Mouse (Mus musculus): ENCODE results near the gene H2bfm. TPM values are rescaled to one million over a fixed set of nuclear protein-coding genes. Genes with fewer than 3 reads are reported as not detected.
"Not testable (repeated sequence)": the region's sequence is repeated elsewhere in the genome, so short reads cannot be mapped to it uniquely, and the experiment has no call there.

H2bfm gene
- total and polyA plus RNA-seq, 3 experiments: not detected

GRCm38 (mm10) chrX:136959688-136960087, 32.6 kb downstream of the H2bfm start:
- Histone ChIP-seq H3K9me3 (replicated peaks) (no peaks in the 10 kb centered on the region), H3K4me1 (ENCODE audit: insufficient read depth, low read depth, low read length) (no peaks in the 10 kb centered on the region), H3K27me3 (ENCODE audit: insufficient read depth, low read length) (no peaks in the 10 kb centered on the region), H3K36me3 (replicated peaks) (no peaks in the 10 kb centered on the region), H3K4me3 (ENCODE audit: low read depth, low read length) (no peak overlapping the region)
- no peak for TF ChIP-seq CTCF (IDR thresholded peaks at IDR 0.05; ENCODE audit: low read depth, low read length)
- no peak for TF ChIP-seq TAL1 (conservative IDR thresholded peaks at IDR 0.05; ENCODE audit: low read depth, low read length)
- no peak for TF ChIP-seq POLR2AphosphoS5 (IDR thresholded peaks at IDR 0.05; ENCODE audit: insufficient replicate concordance, low read depth, low read length)
- no peak for TF ChIP-seq GATA1 (IDR thresholded peaks at IDR 0.05; ENCODE audit: borderline replicate concordance, low read length)
- TF ChIP-seq GATA2 (IDR thresholded peaks at IDR 0.05; ENCODE audit: borderline replicate concordance, low read depth, low read length): no peak
- DNase-seq (ENCODE audit: low spot score) (no peak), ATAC-seq (ENCODE audit: extremely low read depth, insufficient number of reproducible peaks, low FRiP score, poor library complexity, severe bottlenecking) (no peak)

- not testable (repeated sequence) for H3K27me3 ChIP-seq (ENCODE audit: insufficient read depth, low read length); ATAC-seq (ENCODE audit: extremely low read depth, insufficient number of reproducible peaks, low FRiP score, poor library complexity, severe bottlenecking); H3K36me3 ChIP-seq (replicated peaks); H3K4me3 ChIP-seq (ENCODE audit: low read depth, low read length); H3K9me3 ChIP-seq (replicated peaks); DNase-seq (ENCODE audit: low spot score); H3K4me1 ChIP-seq (ENCODE audit: insufficient read depth, low read depth, low read length)
Measured at GRCm38 (mm10) chrX:136975397-136975796, 48.3 kb downstream of the H2bfm start, which contains the start of gene Tmsb15b2. Tmsb15b2 (minus strand) TSS chrX:136975497.

GRCm38 (mm10) chrX:136976424-136977084, 49.4 kb downstream of the H2bfm start, which contains the start of the genes Tmsb15l and Tmsb15b1:
Tmsb15l (minus strand) TSS chrX:136976869.
Tmsb15b1 (minus strand) TSS chrX:136976874.
- Histone ChIP-seq H3K9me3 (replicated peaks) (no peaks in the 10 kb centered on the region), H3K4me1 (ENCODE audit: insufficient read depth, low read depth, low read length) (peaks cover 4% of the 10 kb centered on the region; the same call in 1 of the 2 replicates), H3K27me3 (ENCODE audit: insufficient read depth, low read length) (no peaks in the 10 kb centered on the region), H3K36me3 (replicated peaks) (no peaks in the 10 kb centered on the region), H3K4me3 (ENCODE audit: low read depth, low read length) (peak within 1 kb of the TSS; percentile 55; the same call in 1 of the 2 replicates)
- TF ChIP-seq POLR2AphosphoS5 (IDR thresholded peaks at IDR 0.05; ENCODE audit: insufficient replicate concordance, low read depth, low read length) (no peak), CTCF (IDR thresholded peaks at IDR 0.05; ENCODE audit: low read depth, low read length) (no peak), TAL1 (conservative IDR thresholded peaks at IDR 0.05; ENCODE audit: low read depth, low read length) (no peak), GATA2 (IDR thresholded peaks at IDR 0.05; ENCODE audit: borderline replicate concordance, low read depth, low read length) (no peak), GATA1 (IDR thresholded peaks at IDR 0.05; ENCODE audit: borderline replicate concordance, low read length) (no peak)
- no peak for DNase-seq (ENCODE audit: low spot score)
- peak; percentile 83 for ATAC-seq (ENCODE audit: extremely low read depth, insufficient number of reproducible peaks, low FRiP score, poor library complexity, severe bottlenecking)

Other genes starting within 250 kb of the H2bfm start
- gene Tceal1, start 219.3 kb upstream of the H2bfm start, total RNA-seq (2014; fragmentation: Nextera tagmentation): not detected in 2 replicates
- 0.11 TPM in 1 of 2 replicates, not detected in the other for gene Tceal1, start 219.3 kb upstream of the H2bfm start, total RNA-seq (2017)
- not detected in 2 replicates for gene Tceal1, start 219.3 kb upstream of the H2bfm start, polyA plus RNA-seq (2012)
- 160 and 161 TPM in 2 replicates for gene Morf4l2, start 183.6 kb upstream of the H2bfm start, total RNA-seq (2014; fragmentation: Nextera tagmentation)
- 375 and 434 TPM in 2 replicates for gene Morf4l2, start 183.6 kb upstream of the H2bfm start, total RNA-seq (2017)
- gene Morf4l2, start 183.6 kb upstream of the H2bfm start, polyA plus RNA-seq (2012): 351 and 355 TPM in 2 replicates
- gene Glra4, start 147.2 kb upstream of the H2bfm start, total RNA-seq (2014; fragmentation: Nextera tagmentation): not detected in 2 replicates
- gene Glra4, start 147.2 kb upstream of the H2bfm start, total RNA-seq (2017): not detected in 2 replicates
- not detected in 2 replicates for gene Glra4, start 147.2 kb upstream of the H2bfm start, polyA plus RNA-seq (2012)
- 0.45 and 0.97 TPM in 2 replicates for gene Plp1, start 104.7 kb upstream of the H2bfm start, total RNA-seq (2014; fragmentation: Nextera tagmentation)
- 0.41 and 0.60 TPM in 2 replicates for gene Plp1, start 104.7 kb upstream of the H2bfm start, total RNA-seq (2017)
- 0.05 and 0.09 TPM in 2 replicates for gene Plp1, start 104.7 kb upstream of the H2bfm start, polyA plus RNA-seq (2012)
- gene Rab9b, start 58.6 kb upstream of the H2bfm start, total RNA-seq (2014; fragmentation: Nextera tagmentation): not detected in 2 replicates
- under 0.01 TPM in 1 of 2 replicates, not detected in the other for gene Rab9b, start 58.6 kb upstream of the H2bfm start, total RNA-seq (2017)
- gene Rab9b, start 58.6 kb upstream of the H2bfm start, polyA plus RNA-seq (2012): not detected in 2 replicates
- gene Tmsb15b2, start 48.2 kb downstream of the H2bfm start, total RNA-seq (2014; fragmentation: Nextera tagmentation): not detected in 2 replicates
- gene Tmsb15b2, start 48.2 kb downstream of the H2bfm start, total RNA-seq (2017): not detected in 2 replicates
- not detected in 2 replicates for gene Tmsb15b2, start 48.2 kb downstream of the H2bfm start, polyA plus RNA-seq (2012)
- gene Tmsb15l, start 49.5 kb downstream of the H2bfm start, total RNA-seq (2014; fragmentation: Nextera tagmentation): not detected in 2 replicates
- gene Tmsb15l, start 49.5 kb downstream of the H2bfm start, total RNA-seq (2017): 0.66 TPM in 1 of 2 replicates, not detected in the other
- gene Tmsb15l, start 49.5 kb downstream of the H2bfm start, polyA plus RNA-seq (2012): not detected in 2 replicates
- not detected in 2 replicates for gene Tmsb15b1, start 49.5 kb downstream of the H2bfm start, total RNA-seq (2014; fragmentation: Nextera tagmentation)
- gene Tmsb15b1, start 49.5 kb downstream of the H2bfm start, total RNA-seq (2017): 1.7 and 3.1 TPM in 2 replicates
- gene Tmsb15b1, start 49.5 kb downstream of the H2bfm start, polyA plus RNA-seq (2012): not detected in 2 replicates
- gene Zcchc18, start 65.8 kb downstream of the H2bfm start, total RNA-seq (2014; fragmentation: Nextera tagmentation): not detected in 2 replicates
- gene Zcchc18, start 65.8 kb downstream of the H2bfm start, total RNA-seq (2017): 0.06 and 0.11 TPM in 2 replicates
- not detected in 2 replicates for gene Zcchc18, start 65.8 kb downstream of the H2bfm start, polyA plus RNA-seq (2012)
- 4.4 and 10.9 TPM in 2 replicates for gene Slc25a53, start 111.0 kb downstream of the H2bfm start, total RNA-seq (2014; fragmentation: Nextera tagmentation)
- 9.4 and 11.1 TPM in 2 replicates for gene Slc25a53, start 111.0 kb downstream of the H2bfm start, total RNA-seq (2017)
- 0.44 and 0.46 TPM in 2 replicates for gene Slc25a53, start 111.0 kb downstream of the H2bfm start, polyA plus RNA-seq (2012)
- gene Fam199x, start 122.3 kb downstream of the H2bfm start, total RNA-seq (2014; fragmentation: Nextera tagmentation): 8.8 and 14.8 TPM in 2 replicates
- 13.7 and 15.6 TPM in 2 replicates for gene Fam199x, start 122.3 kb downstream of the H2bfm start, total RNA-seq (2017)
- 1.4 and 1.5 TPM in 2 replicates for gene Fam199x, start 122.3 kb downstream of the H2bfm start, polyA plus RNA-seq (2012)
- not detected in 2 replicates for gene Esx1, start 194.8 kb downstream of the H2bfm start, total RNA-seq (2014; fragmentation: Nextera tagmentation)
- gene Esx1, start 194.8 kb downstream of the H2bfm start, total RNA-seq (2017): not detected in 2 replicates
- gene Esx1, start 194.8 kb downstream of the H2bfm start, polyA plus RNA-seq (2012): not detected in 2 replicates

Data from G1E (cell line).